Mouse (Mus musculus): ENCODE results near the gene Bmf.
A peak's percentile ranks its signal among the peaks of the same experiment; 100 is the strongest.
"Not testable (repeated sequence)": the region's sequence is repeated elsewhere in the genome, so short reads cannot be mapped to it uniquely, and the experiment has no call there.

Bmf gene

GRCm38 (mm10) chr2:118549507-118550473 is at the start of gene Bmf:
Gene Bmf, minus strand, starts transcription at chr2:118549687.
- peak; percentile 100 for DNase-seq (ENCODE audit: low spot score)

- DNase-seq (ENCODE audit: low spot score): no peak
Observed at GRCm38 (mm10) chr2:118599087-118599486, 49.6 kb upstream of the Bmf start.

GRCm38 (mm10) chr2:118597673-118598568 is 48.4 kb upstream of the Bmf start, which contains the start of gene Bub1b:
Gene Bub1b, plus strand, starts transcription at chr2:118598211.
- peak; percentile 94 for DNase-seq (ENCODE audit: low spot score)

DNA sequence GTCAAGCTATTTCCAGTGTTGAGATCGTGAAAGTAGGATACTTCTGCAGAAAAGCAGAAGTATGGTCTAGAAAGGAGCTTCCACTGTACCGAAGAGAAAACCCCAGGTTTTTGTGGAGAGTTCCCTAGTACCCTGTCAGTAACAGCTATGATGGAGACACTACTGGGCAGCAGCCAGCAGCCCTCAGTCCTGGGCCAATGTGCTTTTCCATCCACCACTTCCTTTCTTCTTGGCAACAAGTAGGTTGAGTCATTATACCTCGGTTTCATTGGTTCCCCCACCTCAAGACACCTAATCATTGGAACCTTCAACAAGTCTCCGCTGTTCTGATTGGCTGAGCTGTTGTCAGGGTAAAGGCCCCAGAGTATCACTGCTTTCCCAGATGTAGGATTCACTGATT is 41.6 kb upstream of the Bmf start:
- no peak for DNase-seq (ENCODE audit: low spot score)

- no peak for DNase-seq (ENCODE audit: low spot score)
Observed at GRCm38 (mm10) chr2:118587686-118588085, 38.2 kb upstream of the Bmf start.

- no peak for DNase-seq (ENCODE audit: low spot score)
Observed at GRCm38 (mm10) chr2:118586013-118586412, 36.5 kb upstream of the Bmf start.

DNA sequence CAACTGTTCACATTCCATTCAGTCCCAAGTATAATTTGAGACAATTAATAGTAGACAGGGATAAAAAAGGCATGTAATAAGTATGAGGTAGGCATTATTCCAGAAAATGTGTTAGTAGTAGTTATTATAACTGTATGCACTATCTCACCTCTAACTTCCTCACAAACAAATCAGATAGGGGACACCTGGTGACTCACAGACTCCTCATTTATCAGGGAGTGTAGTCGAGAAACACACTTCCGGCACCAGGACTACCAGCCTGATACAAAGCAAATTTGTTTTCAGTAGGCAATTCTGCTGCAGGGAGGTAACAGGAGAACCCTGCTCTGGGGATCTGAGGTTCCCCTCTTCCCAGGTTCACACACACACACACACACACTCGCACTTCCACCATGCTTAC is 23.6 kb upstream of the Bmf start:
- no peak for DNase-seq (ENCODE audit: low spot score)

DNA sequence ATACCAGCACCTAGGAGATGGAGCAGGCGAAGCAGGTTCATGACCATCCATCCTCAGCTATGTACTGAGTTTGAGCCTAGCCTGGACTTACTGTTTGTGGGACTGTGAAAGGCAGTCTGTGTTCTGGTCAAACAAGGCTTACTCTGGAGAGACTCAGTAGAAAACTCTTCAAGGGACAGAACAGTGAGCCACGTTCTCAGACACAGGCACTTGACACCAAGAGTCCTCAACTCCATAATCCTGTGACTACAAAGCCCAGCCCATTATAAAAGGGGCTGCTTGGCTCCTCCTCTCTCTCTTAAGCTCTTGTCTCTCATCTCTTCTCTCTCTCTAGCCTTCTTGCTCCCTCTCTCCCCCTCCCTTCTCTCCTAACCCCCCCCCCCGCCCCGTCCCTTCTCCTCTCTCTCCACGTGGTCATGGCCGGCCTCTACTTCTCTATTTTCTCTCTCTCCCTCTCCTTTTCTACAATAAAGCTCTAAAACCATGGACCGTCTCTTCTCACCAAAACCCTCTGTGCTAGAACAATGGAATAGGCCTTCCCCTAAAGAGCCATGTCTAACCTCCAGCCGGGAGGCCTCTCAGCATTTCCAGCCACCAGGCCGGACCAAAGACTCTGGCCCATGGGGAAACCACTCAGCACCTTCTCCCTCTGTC is 22.8 kb upstream of the Bmf start:
- no peak for DNase-seq (ENCODE audit: low spot score)

DNA sequence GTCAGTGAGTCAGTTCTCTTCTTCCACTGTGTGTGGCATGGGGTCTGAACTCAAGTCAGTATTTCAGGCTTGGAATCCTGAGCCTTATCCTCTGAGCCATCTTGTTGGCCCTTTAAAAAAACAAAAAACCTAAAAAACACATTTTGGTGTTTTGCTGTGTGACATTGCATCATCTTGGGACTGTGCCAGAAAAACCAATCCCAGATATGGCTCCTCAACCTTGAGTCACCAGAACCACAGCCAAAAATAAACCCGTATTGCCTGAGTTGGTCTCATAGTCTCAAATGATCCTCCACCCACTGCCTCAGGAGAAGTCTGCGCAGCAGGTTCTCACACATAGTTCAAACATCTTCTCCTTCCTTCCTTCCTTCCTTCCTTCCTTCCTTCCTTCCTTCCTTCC is 21.5 kb upstream of the Bmf start:
- DNase-seq (ENCODE audit: low spot score): peak; percentile 72

DNA sequence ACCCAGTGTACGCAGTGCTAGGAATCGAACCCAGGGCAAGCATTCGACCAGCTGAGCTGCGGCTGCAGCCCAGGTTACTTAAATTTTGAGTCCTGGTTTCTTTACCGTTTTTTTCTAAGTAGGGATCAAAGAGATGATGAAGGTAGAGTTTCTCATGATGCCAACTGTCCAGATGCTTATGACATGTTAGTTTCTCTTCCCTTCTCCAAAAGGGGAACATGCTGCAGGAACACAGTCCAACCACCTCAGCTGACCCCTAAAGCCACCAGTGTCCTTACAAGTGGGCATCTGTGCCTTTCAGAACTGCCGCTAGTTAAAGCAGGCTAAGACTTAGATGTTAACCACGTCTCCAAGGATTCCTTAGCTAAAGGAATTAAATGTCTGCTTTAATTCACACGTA is 17.7 kb upstream of the Bmf start:
- DNase-seq (ENCODE audit: low spot score): no peak

- DNase-seq (ENCODE audit: low spot score): no peak
Observed at GRCm38 (mm10) chr2:118562431-118562830, 12.9 kb upstream of the Bmf start.

GRCm38 (mm10) chr2:118562015-118562414 is 12.5 kb upstream of the Bmf start:
- no peak for DNase-seq (ENCODE audit: low spot score)

DNA sequence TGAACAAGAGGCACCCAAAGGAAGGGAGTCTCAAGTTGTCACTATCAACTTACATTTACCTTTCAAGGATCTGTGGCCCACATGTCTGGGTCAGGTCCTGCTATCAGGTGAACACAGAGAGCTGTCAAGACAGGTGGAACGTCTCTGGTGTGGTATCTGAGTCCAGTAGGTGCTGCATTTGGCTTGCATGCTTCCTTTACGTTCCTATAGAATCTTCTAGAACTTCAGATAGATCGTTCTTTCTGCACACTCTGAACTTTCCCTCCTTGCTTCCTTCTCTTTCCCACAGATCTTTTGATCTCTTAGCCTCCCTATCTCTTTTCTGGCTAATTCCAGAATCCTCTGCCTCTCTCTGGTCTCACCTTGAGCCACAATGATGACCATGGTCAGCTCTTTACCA is 8.9 kb upstream of the Bmf start:
- DNase-seq (ENCODE audit: low spot score): no peak

GRCm38 (mm10) chr2:118554356-118554990 is 5.0 kb upstream of the Bmf start:
- not testable (repeated sequence) for DNase-seq (ENCODE audit: low spot score)

DNA sequence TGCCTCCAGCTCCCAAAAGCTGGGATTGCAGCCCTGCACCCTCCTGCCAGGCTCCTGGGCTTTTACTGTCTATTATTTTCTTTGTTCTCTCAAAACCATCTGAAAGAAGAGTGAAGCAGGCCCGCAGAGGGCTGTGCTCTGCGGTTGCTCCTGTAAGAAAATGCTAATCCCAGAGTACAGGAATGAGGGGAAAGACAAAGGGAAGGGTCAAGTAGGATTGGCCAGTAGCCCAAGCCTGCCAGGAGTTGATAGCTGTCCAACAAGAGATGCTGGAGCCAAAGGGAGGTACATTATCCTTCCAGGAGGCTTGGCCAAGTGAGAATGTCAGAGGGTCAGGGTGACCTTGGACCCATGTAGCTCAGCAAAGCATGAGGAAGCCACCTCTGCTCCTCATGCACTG is 2.1 kb upstream of the Bmf start:
- peak; percentile 70 for DNase-seq (ENCODE audit: low spot score)

DNA sequence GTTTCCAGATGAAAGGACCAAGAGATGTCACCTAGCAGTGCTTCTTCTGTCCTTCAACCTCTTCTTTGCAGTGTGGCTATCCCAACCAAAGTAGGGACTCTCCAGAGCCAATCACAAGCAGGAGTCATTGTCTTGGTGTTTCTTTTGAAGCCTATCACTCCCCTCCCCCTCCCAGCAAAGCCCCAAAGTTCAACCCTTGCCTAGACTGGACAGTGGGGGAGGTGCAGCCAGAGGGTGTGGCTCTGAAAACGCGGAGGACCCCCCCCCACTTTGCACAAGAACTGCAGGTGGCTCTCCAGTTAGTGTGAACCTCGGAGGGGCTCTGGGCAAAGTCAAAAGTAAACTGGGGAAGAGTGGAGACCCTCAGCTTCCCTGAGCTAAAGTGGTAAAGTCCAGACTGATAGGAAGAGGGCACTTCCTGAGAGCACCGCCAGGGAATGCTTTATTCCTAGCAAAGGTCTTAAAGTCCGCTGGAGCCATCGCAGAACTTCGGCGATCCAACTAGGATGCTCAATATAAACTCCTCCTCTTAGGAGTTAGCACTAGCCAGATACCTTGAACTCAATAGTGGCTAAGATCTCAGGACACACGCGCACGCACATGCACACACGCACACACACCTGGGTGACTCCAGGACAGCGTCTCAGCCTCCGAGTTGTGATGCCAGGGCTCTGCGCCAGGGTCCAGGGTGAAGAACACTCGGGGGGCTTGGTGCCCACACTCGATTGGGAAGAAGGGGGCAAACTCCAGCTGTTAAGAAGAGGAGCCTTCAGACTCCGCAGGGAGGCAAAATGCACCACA is 866 bp downstream of the Bmf start:
- DNase-seq (ENCODE audit: low spot score): no peak

DNA sequence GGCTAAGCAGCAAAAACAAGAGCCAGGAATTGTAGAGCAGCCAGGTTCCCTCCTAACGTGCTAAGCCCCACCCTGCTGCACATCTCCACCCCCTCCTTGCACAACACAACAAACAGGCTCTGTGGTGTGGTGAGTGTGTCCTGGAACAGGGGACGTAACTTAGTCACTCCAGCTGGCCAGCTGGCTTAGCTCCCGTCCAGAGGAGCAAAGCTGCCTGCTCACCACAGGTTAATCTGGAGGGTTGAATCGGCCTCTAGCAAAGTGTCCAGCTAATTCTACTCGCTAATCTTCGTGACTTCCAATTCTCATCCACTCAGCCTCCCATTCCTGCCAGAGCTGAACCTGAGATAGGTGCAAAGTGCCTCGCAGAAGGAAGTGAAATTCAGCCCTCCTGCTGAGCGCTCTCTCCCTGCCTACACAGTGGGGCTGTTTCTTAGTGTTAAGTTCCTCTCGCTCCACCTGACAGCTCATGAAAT is 1.9 kb downstream of the Bmf start:
- DNase-seq (ENCODE audit: low spot score): peak; percentile 88

- DNase-seq (ENCODE audit: low spot score): no peak
Observed at GRCm38 (mm10) chr2:118546798-118547165, 2.7 kb downstream of the Bmf start.

DNA sequence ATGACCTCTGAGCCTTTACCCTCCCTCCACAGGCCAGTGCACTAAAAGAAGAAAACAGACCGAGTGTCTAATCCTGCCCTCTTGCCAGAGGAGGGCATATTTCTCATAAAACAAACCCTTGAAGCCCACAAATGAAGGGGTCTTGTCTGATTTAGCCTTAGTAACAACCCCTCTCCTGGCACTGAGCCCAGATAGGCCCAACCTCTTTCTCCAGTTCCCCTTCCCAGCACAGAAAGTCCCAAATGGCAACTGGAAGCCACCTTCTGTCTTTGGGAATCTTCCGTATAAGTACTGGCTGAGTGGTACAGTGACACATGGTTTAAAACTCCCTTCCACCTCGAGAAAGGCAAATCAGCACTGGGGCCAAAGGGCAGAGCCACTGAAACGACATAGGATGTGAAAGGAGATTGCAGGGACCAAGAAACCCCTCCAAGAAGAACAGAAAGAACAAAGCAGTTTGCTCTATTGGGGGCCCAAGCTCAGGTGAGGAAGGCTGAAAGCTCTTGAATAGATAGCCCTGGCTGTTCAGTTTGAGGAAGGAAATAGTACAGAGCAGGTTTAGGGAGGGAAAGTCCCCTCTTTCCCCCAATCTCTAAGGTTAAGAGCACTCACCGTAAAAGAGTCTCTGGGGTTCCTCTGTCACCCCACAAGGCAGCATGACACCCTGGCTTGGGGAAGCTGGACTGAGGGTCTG is 3.2 kb downstream of the Bmf start:
- DNase-seq (ENCODE audit: low spot score): no peak

Measured in adipocyte (in vitro differentiated cells).